Mouse (Mus musculus) left cerebral cortex, postnatal 4 days (tissue): ENCODE measurements around the gene Lrrc19. TPM values are rescaled to one million over a fixed set of nuclear protein-coding genes. Genes with fewer than 3 reads are reported as not detected.

Experiments used
- DNase-seq: peaks from one replicate; pipeline ENCODE4 v3.0.0-alpha.2; 2022
- intact Hi-C: fragments of 180-260 bp; cut with DNase I; formaldehyde crosslinking; loops from one replicate; pipeline ENCODE4 v1.15.1; 2025
- microRNA-seq: library from miRNA; unstranded; fragments of <30 nt; microRNA quantifications from one replicate; pipeline ENCODE4 v1.2.0, GENCODE M21; 2022
- total RNA-seq, 2 experiments: library from RNA; stranded (reverse); gene quantifications; 2 replicates each; pipeline ENCODE4 v1.2.3; 2021

The Lrrc19 gene
- total RNA-seq, 2 experiments from 2014 or later = not detected

GRCm38 (mm10) chr4:94592709-94593108 lies 57.2 kb downstream of the Lrrc19 start:
- intact Hi-C loops = no loop called here
- DNase-seq = no peak

GRCm38 (mm10) chr4:94591765-94592381 lies 58.1 kb downstream of the Lrrc19 start:
- intact Hi-C loops = no loop called here
- no peak for DNase-seq

Small RNAs within 50 kb of the gene (microRNA-seq; reads per million reads assigned to microRNA genes)
- gene Mir872 = 1,880 reads per million, percentile 81 among the genes with 10 or more reads in this experiment

Other genes starting within 250 kb of the Lrrc19 start
- gene Gm10306, start 93.6 kb downstream of the Lrrc19 start, total RNA-seq = not detected
- gene Caap1, start 93.3 kb downstream of the Lrrc19 start, total RNA-seq = 10 to 100 TPM in 1 of 2 experiments, 1 to 10 TPM in 1; 8.9 to 10.6 TPM
- 10 to 100 TPM; 81.2 to 86.0 TPM for gene Plaa, start 46.9 kb downstream of the Lrrc19 start, total RNA-seq
- gene Ift74, start 35.7 kb downstream of the Lrrc19 start, total RNA-seq = 10 to 100 TPM; 26.8 to 30.4 TPM
- gene Tek, start 89.1 kb upstream of the Lrrc19 start, total RNA-seq = 10 to 100 TPM; 12.1 to 13.3 TPM